Mouse (Mus musculus): Measurements from ENCODE around the gene Hirip3. TPM values are rescaled to one million over a fixed set of nuclear protein-coding genes. Genes with fewer than 3 reads are reported as not detected.

Hirip3 gene
- total and polyA plus RNA-seq, 3 experiments = 55.6 to 137 TPM; not detected in 1

DNA sequence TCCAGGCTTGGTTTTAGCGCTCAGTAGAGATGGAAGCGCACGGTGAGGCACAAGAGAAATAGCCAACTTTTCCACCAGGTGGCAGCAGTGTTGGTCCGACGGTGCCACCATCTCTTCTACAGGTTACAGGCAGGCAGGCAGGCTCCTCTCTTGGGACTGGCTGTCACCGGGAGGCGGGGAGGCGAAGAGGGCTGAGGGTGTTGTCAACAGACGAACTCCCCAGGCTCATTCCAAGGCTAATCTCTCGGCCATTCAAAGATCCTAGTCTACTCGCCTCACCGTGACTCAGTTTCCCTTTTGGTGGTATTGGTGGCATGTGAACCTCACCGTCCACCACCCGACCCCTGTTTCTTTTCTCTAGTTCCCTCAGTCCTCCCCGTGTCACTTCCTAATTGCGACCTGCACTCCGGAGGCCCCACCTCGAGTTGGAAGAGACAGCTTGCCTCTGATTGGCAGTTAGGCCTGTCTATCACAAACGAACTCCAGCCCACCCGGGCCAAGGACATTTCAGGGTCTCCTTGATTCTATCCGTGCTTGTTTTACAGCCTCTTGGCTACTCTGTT lies 29.7 kb upstream of the Hirip3 start (continued):
- TF ChIP-seq EP300 (IDR thresholded peaks at IDR 0.05; ENCODE audit: low read depth in 1 of 2, low read length in 2 of 2) (no peak), MYB (IDR thresholded peaks at IDR 0.05; ENCODE audit: low read depth, low read length) (no peak), JUND (IDR thresholded peaks at IDR 0.05; ENCODE audit: low read depth, low read length) (no peak)

DNA sequence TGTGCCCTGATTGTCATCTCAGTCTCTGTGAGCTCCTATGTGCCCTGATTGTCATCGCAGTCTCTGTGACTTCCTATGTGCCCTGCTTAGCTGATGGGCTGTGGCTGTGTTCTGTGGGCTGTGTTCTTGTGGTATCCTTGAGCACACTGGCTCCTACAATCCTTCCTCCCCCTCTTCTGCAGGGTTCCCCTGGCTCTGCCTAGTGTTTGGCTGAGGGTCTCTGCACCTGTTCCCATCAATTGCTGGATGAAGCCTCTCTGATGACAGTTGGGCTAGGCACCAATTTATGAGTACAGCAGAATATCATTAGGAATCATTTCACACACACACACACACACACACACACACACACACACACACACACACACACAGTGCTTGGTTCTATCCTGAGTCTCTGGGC lies 28.5 kb upstream of the Hirip3 start:
- TF ChIP-seq CHD2 (IDR thresholded peaks at IDR 0.05; ENCODE audit: low read length) (no peak), GATA1 (IDR thresholded peaks at IDR 0.05; ENCODE audit: low read depth, low read length) (no peak), E2F4 (IDR thresholded peaks at IDR 0.05; ENCODE audit: borderline replicate concordance, low read depth, low read length) (no peak), SMC3 (IDR thresholded peaks at IDR 0.05; ENCODE audit: low read depth, low read length) (no peak), USF2 (IDR thresholded peaks at IDR 0.05; ENCODE audit: borderline replicate concordance in 1 of 2, insufficient read depth in 1 of 2, low read depth in 1 of 2, low read length in 2 of 2) (no peak), TAL1 (IDR thresholded peaks at IDR 0.05; ENCODE audit: low read length) (no peak), RAD21 (IDR thresholded peaks at IDR 0.05; ENCODE audit: low read depth, low read length) (no peak), POLR2AphosphoS2 (IDR thresholded peaks at IDR 0.05; ENCODE audit: low read length) (no peak), KAT2A (conservative IDR thresholded peaks at IDR 0.05; ENCODE audit: low read depth, low read length) (no peak), ZKSCAN1 (IDR thresholded peaks at IDR 0.05; ENCODE audit: low read depth, low read length) (no peak), MAX (IDR thresholded peaks at IDR 0.05; ENCODE audit: low read length) (no peak), NRF1 (IDR thresholded peaks at IDR 0.05; ENCODE audit: insufficient read depth, low read depth, low read length, poor library complexity, severe bottlenecking) (no peak), RCOR1 (IDR thresholded peaks at IDR 0.05; ENCODE audit: low read depth, low read length) (no peak), ZC3H11A (IDR thresholded peaks at IDR 0.05; ENCODE audit: low read depth, low read length) (no peak), SIN3A (IDR thresholded peaks at IDR 0.05; ENCODE audit: low read length) (no peak), ELF1 (IDR thresholded peaks at IDR 0.05; ENCODE audit: low read depth, low read length) (no peak), ZMIZ1 (IDR thresholded peaks at IDR 0.05; ENCODE audit: low read depth, low read length) (no peak)
- no peak overlapping the region for H3K27ac ChIP-seq (ENCODE audit: control insufficient read depth, low read depth, low read length)
- H3K36me3 ChIP-seq (ENCODE audit: control insufficient read depth in 1 of 2, insufficient read depth in 2 of 2, low read length in 2 of 2) = no peaks in the 10 kb centered on the region
- 0 out of 4 replicates have a peak, but pooled peaks cover 0 to 4% of the 10 kb centered on the region in 2 experiments for H3K4me1 ChIP-seq (ENCODE audit: control insufficient read depth in 1 of 2, insufficient read depth in 2 of 2, low read length in 2 of 2)
- H3K9me3 ChIP-seq (replicated peaks; ENCODE audit: insufficient read depth, low read length) = no peaks in the 10 kb centered on the region
- peaks cover 0 to 3% of the 10 kb centered on the region in 2 experiments; a peak in 2 of 4 replicates for H3K27me3 ChIP-seq (ENCODE audit: control insufficient read depth in 1 of 2, insufficient read depth in 2 of 2, low read length in 2 of 2)
- no peaks in the 10 kb centered on the region for H3K79me2 ChIP-seq (ENCODE audit: control insufficient read depth, insufficient read depth, low read length, poor library complexity)
- no peak for DNase-seq (ENCODE audit: low read depth, low spot score)
- no peak overlapping the region for H3K9ac ChIP-seq (ENCODE audit: control insufficient read depth, low read depth, low read length, poor library complexity, severe bottlenecking)
- no peak overlapping the region for H3K4me3 ChIP-seq (ENCODE audit: control insufficient read depth in 1 of 2, insufficient read depth in 1 of 2, low read depth in 2 of 2, low read length in 2 of 2)

All from MEL (cell line).